Mouse (Mus musculus) heart, postnatal 0 days (tissue): ENCODE data around the gene Gm28051.
A peak's percentile ranks its signal among the peaks of the same experiment; 100 is the strongest.

Experiments used
- CTCF ChIP-seq: IDR thresholded peaks from 2 replicates; pipeline ENCODE4 v1.5.1; 2016; ENCODE audit warnings: antibody characterized with exemption, control low read depth, low read depth
- EP300 ChIP-seq: IDR thresholded peaks from 2 replicates; pipeline ENCODE4 v1.6.1; 2016; ENCODE audit warnings: antibody characterized with exemption, low read depth

GRCm38 (mm10) chr12:102779452-102779851 lies 21.9 kb upstream of the Gm28051 start:
- peak; percentile 41 for TF ChIP-seq CTCF
- no peak for TF ChIP-seq EP300
